Mouse (Mus musculus): ENCODE measurements around the gene Ifit1bl2.

DNA sequence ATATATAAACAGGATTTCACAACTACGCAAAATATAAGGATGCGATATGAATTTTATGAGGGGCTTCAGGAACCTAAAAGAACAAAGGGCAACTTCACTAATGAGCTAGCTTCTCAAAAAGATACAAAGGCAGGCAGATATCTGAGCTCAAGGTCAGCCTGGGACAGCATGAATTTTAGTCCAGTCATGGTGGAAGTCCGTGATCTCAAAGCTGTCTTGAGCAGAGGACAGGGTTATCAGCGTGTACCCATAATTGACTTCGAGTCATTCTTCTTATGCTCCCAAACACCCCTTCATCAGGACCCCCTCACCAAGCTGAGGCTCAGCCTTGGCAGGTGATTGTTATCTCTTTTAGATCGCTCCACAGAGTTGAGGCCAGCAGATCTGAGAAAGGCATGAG, 10.5 kb upstream of the Ifit1bl2 start:
- TF ChIP-seq CTCF (IDR thresholded peaks at IDR 0.05; ENCODE audit: control insufficient read depth, insufficient read depth, insufficient read length) (no peak), MYOD1 (IDR thresholded peaks at IDR 0.05; ENCODE audit: control insufficient read depth, insufficient read length, low read depth) (no peak), CEBPB (IDR thresholded peaks at IDR 0.05; ENCODE audit: low read depth) (no peak)
